Mouse (Mus musculus) liver, postnatal 0 days (tissue): ENCODE results near the gene Disp2.

ENCODE experiments used
- CTCF ChIP-seq: sonication (generic); IDR thresholded peaks from 2 replicates; pipeline ENCODE4 v1.5.1; 2016; ENCODE audit warnings: antibody characterized with exemption, low read depth
- EP300 ChIP-seq: IDR thresholded peaks from 2 replicates; pipeline ENCODE4 v1.6.1; 2016; ENCODE audit warnings: antibody characterized with exemption, low read depth, mild to moderate bottlenecking

DNA sequence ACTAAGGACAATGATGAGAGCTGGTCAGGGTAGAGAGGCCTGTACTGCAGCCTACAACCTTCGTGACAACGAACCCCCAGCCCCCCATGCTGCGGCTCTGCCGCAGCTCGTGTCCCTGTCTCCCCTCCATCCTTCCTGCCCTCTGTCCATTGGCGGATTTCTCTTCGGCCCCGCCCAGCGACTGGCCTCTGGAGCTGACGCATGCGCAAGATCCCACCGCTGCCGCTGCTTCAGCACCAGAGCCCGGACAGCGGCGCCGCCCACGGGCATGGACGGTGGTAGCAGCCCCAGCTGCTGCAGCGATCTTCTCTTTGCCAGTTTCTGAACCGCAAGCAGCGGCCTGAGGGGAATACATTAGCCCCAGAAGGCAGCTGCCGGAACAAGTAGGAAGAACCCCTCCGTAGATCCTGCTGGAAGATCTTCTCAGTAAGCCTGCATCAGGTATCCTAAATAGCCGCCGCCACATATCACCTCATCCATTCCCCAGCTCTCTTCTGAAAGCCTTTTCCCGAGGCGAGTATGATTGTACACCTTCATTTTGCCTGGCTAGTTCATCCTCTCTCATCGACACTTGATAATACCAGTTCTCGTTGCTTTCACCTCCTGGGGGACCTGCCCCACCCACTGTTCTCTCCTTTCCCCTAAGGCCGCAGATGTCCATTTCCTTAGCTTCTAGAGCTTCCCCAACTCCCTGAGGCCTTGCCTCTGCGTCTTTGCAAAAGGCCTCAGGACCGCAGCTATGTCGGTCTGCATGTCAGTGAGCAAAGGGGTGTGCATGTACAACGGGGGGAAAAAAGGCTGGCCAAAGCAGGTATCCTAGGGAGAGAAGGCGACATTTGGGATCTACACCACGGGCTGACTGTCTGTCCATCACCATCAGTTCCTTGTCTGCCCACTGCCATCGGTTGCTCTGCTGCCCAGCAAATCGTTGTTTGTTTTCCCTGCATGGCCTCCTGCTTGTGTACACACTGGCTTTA, at the start of gene Disp2:
- TF ChIP-seq EP300 (no peak), CTCF (peak; percentile 50)
